Mouse (Mus musculus): ENCODE data around the gene Ltbp2. TPM values are rescaled to one million over a fixed set of nuclear protein-coding genes. Genes with fewer than 3 reads are reported as not detected.

The Ltbp2 gene
- total RNA-seq (2021) = 1 to 10 TPM; 1.4 to 1.9 TPM

DNA sequence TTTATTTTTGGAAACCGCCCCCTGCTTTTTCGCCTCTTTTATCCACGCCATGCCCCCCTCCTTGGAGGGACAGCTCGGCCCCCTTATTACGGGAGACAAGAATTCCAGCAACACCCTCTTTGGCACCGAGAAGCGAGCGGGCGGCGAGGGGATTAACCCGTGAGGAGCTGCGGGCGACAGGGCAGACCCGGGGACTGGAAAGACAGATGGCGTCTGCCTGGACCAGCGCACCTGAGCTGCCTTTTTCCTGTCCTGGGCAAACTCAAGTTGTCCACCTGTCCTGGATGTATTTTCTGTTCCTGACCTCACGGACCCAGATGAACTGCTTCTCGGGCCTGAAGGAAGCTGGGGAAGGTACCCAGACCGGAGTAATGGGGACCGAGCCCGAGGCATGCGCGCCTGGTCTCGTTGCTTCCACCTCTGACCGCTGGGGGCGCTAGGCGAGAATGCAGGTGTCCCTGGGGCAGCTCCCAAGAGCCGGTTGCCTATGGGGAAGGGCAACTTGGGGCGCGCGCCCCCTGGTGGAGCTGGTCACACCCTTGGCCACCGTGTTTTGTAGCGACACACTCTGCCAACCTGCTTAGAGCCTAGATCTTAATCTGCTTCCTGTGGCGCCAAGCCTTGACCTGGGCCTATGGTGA, at the start of gene Ltbp2:
TSS of gene Ltbp2 (minus strand) at position 52 of the 641 bp plus-strand sequence.
- peak; percentile 71 to 81 for DNase-seq
- intact Hi-C loops (cut with DNase I) = loop anchor here (1.0 to 10.0 kb wide), 2 partner anchors 92 to 188 kb away; no protein-coding TSS in a partner anchor

DNA sequence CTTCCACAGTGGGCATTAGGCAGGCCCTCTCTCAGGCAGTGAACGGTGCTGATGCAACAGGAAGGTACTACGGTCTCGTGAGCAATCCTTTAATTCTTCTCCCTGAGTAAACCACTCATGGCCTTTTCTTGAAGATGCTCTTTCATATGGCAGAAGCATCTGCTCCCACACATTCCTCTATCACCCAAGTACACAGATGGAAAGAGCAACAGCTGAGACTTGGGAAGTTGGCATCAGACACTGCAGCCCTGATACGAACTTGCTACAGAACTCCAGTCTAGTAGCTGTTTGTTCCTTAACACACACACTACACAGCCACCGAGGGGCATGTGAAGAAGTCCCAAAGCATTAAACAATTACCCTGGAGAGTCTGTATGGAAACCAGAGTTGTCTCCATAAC, 48.0 kb upstream of the Ltbp2 start:
- intact Hi-C loops (cut with DNase I) = no loop called here

DNA sequence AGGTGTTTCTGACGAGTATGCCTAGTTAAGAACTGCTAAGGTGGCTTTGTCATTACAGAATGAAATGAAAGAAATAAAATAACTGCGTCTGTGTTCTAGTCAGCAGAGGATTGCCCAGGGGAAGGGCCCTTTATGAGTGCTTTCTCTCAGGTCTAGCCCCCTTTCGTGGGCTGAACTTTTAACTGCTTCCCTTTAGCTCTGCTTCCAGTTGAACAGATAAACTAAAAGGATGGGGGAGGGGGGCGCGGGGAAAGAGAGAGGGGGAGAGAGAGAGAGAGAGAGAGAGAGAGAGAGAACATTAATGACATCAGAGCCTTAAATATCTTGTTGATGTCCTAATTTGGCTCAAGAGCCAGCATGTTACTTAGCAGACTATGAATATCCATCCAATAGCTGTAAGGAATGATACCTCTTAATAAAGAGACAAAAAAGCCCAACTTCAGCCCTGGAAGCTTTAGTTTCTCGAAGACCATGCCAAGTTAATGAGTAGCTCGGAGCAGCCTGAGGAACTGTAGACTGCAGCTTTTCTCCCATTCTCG, 45.6 kb upstream of the Ltbp2 start:
- no peak for DNase-seq
- intact Hi-C loops (cut with DNase I) = no loop called here

More for the DNA sequence above, 48.0 kb upstream of the Ltbp2 start:
- DNase-seq = no peak

DNA sequence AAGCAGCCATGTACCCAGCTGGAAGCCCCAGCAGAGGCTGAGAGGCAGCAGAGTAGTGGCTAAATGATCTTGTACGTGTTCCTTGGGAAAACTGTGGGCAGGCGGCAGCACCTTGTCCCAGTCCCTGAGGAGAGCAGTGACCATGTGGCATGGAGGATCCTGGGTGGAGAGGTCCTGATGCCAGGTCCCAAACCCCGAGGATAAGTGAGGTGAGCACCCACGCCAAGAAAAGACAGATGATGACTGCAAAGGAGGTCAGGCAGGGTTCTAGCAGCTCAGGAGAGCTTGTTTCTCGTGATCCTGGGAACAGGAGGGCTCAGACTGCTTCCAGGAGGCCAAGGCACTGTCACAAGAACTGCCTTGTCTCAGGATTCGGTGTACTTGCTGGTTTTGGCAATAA, 42.5 kb upstream of the Ltbp2 start:
- DNase-seq = no peak
- intact Hi-C loops (cut with DNase I) = no loop called here

- no peak for DNase-seq
- intact Hi-C loops (cut with DNase I) = no loop called here
Measured at GRCm38 (mm10) chr12:84917799-84918198, 41.5 kb upstream of the Ltbp2 start.

DNA sequence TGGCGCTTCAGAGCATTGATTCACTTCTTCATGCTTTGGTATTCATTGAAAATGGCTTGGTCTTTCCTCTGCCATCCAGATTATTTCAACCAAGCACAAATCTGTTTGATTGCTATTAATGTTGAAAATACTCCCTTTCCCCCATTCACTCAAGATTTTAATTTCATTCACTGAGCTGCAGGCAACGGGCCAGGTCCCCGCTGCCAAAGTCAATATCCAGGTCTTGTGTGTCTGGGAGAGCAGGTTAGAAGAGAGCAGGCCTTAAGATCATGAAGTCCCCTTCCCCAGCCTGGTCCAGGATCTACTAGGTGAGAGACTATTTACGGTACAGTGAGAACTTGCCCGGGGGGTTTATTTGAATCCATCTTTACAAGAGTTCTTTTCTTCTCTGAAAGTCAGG, 38.6 kb upstream of the Ltbp2 start:
- intact Hi-C loops (cut with DNase I) = no loop called here

DNA sequence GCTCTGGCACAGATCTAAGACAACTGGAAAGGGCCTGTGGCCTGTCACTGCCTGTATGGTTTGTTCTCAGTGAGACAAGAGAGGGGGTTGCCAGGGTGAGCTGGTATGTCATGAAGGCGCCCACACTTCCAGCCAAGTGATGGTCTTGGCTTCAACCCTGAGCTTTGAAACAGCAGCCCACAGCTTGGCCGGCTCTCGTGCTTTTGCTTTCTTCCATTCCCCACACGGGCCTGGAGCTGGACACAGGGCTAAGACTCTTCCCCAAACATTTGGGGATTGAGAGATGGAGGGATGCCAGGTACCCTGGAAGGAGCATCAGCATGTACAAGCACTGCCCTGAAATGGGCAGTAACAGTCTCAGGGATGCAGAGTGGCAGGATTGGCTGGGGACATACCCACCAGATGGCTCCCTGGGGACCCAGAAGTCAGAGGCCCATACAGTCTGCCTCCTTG, 36.3 kb upstream of the Ltbp2 start:
- intact Hi-C loops (cut with DNase I) = no loop called here
- DNase-seq = no peak

More for the DNA sequence above, 38.6 kb upstream of the Ltbp2 start:
- no peak for DNase-seq

- intact Hi-C loops (cut with DNase I) = no loop called here
Measured at GRCm38 (mm10) chr12:84911640-84912039, 35.3 kb upstream of the Ltbp2 start.

GRCm38 (mm10) chr12:84910066-84910465, 33.7 kb upstream of the Ltbp2 start:
- intact Hi-C loops (cut with DNase I) = no loop called here
- DNase-seq = no peak

More at GRCm38 (mm10) chr12:84911640-84912039, 35.3 kb upstream of the Ltbp2 start:
- no peak for DNase-seq

DNA sequence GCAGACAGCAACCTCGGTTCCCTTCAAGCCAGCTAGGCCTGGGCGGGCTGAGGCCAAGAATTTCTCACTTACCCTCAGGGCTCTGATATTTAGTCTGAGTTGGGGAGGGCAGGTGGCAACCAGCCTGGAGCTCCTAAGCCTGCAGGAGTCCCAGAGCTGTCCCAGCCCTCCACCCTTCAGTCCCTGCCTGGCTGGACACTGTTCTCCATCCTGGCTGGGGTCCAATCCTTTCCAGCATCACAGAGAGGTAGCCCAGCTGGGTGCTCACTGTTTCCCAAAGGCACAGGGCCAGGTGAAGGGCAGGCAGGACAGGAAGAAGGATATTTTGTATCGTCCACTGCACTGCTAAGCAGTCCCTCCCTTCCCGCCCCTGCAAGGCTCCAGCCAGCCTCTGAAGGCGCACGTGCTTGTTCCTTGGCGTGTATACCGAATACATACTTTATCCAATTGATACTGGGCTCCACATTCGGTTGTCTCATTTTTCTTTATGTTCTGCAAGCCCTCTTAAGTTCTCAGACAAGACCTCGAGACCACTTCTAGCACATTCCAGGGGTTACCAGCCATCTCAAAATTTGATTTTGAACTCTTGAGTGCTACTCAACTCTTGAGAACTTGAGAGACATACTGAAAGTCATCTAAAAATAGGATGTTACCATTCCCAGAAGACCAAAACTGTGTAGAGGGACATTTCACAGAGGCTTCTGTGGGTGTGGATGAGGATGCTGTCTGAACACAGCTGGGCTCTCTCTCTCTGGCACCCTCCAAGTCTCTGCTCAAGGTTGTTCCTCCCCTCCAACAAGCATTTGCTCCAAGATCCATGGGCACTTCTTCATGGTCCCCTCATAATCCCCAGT, 31.5 kb upstream of the Ltbp2 start:
- peak; percentile 56 to 62 for DNase-seq
- intact Hi-C loops (cut with DNase I) = no loop called here

DNA sequence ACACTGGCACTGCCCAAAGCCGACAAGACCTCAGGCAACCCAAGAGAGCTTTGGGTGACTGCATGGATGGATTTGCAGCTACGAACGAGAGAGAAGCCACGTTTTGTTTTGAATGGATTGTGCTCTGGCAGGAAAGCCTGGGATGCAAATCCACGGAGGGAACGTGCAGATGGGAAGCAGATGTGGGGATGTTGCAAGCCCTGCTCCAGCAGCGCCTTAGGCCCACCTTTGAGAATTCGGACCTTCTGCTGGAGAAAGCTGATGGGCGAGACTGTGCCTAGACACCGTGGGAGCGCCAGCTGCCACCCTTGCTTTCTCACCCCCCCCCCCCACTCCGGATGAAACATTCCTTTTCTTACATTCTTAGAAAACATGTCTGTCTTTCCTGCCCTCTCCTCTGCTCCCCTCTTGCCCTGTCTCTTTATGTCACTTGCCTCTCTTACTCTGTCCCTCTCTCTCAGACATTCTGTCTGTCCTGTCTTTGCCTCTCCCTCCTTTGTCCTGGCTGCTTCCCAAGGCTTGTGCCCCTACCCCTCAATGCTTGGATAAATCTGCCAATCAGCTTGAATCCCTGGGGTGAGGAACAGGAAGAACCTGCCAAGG, 30.8 kb upstream of the Ltbp2 start:
- DNase-seq = peak in 1 of 2 experiments; percentile 29

DNA sequence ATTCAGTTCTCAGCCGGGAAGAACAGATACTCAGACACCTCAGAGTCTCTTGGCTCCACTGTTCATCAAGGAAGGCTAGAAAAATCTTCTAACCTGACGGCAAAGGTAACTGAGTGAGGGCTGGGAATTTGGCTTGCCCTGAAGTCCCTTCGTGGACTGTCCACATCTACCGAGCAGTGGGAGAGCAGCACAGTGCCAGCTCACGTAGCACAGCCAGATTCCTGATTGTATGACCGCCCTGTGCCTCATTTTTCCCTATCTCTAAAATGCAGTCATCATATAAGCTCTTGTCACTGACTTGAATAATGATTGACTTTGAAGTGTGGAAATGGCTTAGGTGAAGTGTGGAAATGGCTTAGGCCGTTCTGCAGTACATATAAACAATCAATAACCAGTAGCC, 28.1 kb upstream of the Ltbp2 start:
- no peak for DNase-seq
- intact Hi-C loops (cut with DNase I) = no loop called here

More for the DNA sequence above, 30.8 kb upstream of the Ltbp2 start:
- intact Hi-C loops (cut with DNase I) = no loop called here

DNA sequence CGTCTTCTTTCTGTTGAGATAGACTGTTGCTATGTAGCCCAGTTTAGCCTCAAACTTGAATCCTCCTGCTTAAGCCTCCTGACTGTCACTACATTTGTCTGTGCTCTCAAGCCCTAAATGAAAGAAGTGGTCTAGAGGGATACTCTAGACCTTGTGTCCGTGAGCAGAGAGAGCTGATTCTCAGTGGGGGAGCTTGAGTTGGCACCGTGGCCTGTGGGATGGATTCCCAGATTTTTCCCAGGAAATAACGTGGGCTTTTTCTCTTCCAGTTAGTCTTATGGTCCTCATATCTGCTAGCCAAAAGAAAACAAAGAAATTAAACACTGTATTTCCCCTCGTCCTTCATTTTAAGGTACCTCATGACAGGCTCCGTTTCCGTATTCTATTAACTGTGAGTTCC, 24.0 kb upstream of the Ltbp2 start:
- no peak for DNase-seq
- intact Hi-C loops (cut with DNase I) = no loop called here

- DNase-seq = no peak
- intact Hi-C loops (cut with DNase I) = no loop called here
Measured at GRCm38 (mm10) chr12:84897322-84897721, 21.0 kb upstream of the Ltbp2 start.

- no peak for DNase-seq
- intact Hi-C loops (cut with DNase I) = no loop called here
Measured at GRCm38 (mm10) chr12:84896235-84896634, 19.9 kb upstream of the Ltbp2 start.

GRCm38 (mm10) chr12:84893648-84894628, 17.6 kb upstream of the Ltbp2 start:
- DNase-seq = peak in 1 of 2 experiments; percentile 18
- intact Hi-C loops (cut with DNase I) = no loop called here

DNA sequence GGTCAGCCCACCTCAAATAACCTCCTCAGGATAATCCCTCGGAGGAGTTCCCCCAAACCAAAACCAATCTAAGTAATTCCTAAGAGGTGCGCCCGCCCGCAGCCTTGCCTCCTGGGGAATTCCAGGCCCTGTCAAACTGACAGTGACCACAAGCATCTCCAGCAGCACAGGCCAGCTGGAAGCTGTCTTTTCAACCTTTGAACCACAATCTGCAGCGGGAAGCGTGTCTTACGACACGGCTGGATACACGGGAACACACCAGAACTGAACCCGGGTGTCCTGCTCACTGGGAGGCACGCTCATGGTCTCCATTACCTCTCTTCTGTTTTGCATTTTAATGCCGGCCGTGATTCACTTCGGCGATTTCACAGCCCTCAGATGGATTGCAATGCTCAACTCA, 14.0 kb upstream of the Ltbp2 start:
- intact Hi-C loops (cut with DNase I) = no loop called here
- no peak for DNase-seq

DNA sequence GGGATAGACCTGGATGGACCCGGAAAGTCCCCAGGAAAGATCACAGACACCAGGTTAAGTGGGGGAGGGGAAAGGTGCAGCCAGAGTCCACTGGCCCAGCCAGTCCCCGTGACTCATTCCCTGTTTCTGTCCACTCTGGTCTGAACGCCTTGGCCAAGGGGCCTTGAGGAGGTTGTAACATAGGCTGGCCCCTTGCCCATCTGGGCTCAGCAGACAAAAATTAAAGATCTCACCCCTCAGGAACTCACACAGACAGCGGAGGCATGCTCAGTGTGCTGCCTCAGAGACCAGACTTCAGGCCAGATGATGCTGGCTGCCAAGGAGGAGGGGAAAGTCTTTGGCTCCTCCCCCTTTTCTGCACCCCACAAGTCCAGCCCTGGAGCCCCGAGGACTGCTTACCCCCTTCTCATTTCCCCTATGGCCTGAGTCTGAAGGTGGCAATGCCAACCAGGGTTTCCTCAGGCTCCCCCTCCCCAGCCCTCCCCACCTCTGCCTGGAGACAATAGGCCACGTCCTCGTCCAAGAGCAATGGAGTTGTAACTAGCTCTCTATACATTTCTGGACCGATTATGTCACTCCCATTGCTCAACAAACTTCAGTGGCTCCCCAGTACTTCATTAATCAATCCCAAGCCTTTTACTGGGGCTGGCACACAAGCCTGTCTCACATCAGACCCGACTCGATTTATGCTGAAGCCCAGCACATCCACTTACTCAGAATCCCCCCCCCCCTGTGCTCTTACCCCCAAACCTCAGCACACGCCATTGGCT, 9.0 kb upstream of the Ltbp2 start:
- DNase-seq = peak; percentile 46 to 50
- intact Hi-C loops (cut with DNase I) = no loop called here

GRCm38 (mm10) chr12:84884423-84885076, 8.2 kb upstream of the Ltbp2 start:
- intact Hi-C loops (cut with DNase I) = no loop called here
- DNase-seq = no peak

All from heart, postnatal 36 days (tissue).